Mouse (Mus musculus): ENCODE measurements around the gene Esrrg. TPM values are rescaled to one million over a fixed set of nuclear protein-coding genes. Genes with fewer than 3 reads are reported as not detected.

The Esrrg gene
- total and polyA plus RNA-seq, 2 experiments from 2014 or later: 28.0 to 41.6 TPM

- TF ChIP-seq CTCF (IDR thresholded peaks at IDR 0.05; ENCODE audit: low read depth): no peak
- WGBS: 87% methylated on average over 3 of the region's 3 CpGs
- Histone ChIP-seq H3K4me2 (ENCODE audit: low read depth, low read length) (no peak overlapping the region), H3K36me3 (ENCODE audit: insufficient read depth, low read length) (no peaks in the 10 kb centered on the region), H3K4me1 (ENCODE audit: insufficient read depth, low read length) (no peaks in the 10 kb centered on the region), H3K4me3 (ENCODE audit: low read length) (no peak overlapping the region), H3K27me3 (ENCODE audit: insufficient read depth, low read length) (no peaks in the 10 kb centered on the region), H3K27ac (no peak overlapping the region), H3K9ac (replicated peaks; ENCODE audit: low read length) (no peak overlapping the region), H3K9me3 (ENCODE audit: low read length) (no peaks in the 10 kb centered on the region)
- no peak for ATAC-seq
- no peak for DNase-seq (ENCODE audit: low spot score)
Measured at GRCm38 (mm10) chr1:187951506-187951905, 342.9 kb downstream of the Esrrg start.

GRCm38 (mm10) chr1:187956702-187957101, 348.1 kb downstream of the Esrrg start:
- H3K4me2 ChIP-seq (ENCODE audit: low read depth, low read length): no peak overlapping the region
- DNase-seq (ENCODE audit: low spot score) (no peak), ATAC-seq (no peak)
- no peaks in the 10 kb centered on the region for H3K27me3 ChIP-seq (ENCODE audit: insufficient read depth, low read length)
- H3K9me3 ChIP-seq (ENCODE audit: low read length): no peaks in the 10 kb centered on the region
- no peaks in the 10 kb centered on the region for H3K36me3 ChIP-seq (ENCODE audit: insufficient read depth, low read length)
- H3K4me3 ChIP-seq (ENCODE audit: low read length): no peak overlapping the region
- no peak overlapping the region for H3K9ac ChIP-seq (replicated peaks; ENCODE audit: low read length)
- 93% methylated on average over 2 of the region's 2 CpGs for WGBS
- no peak overlapping the region for H3K27ac ChIP-seq
- H3K4me1 ChIP-seq (ENCODE audit: insufficient read depth, low read length): no peaks in the 10 kb centered on the region
- no peak for TF ChIP-seq CTCF (IDR thresholded peaks at IDR 0.05; ENCODE audit: low read depth)

GRCm38 (mm10) chr1:187959192-187959591, 350.6 kb downstream of the Esrrg start:
- DNase-seq (ENCODE audit: low spot score): no peak
- no peaks in the 10 kb centered on the region for H3K9me3 ChIP-seq (ENCODE audit: low read length)
- no peak overlapping the region for H3K4me2 ChIP-seq (ENCODE audit: low read depth, low read length)
- ATAC-seq: no peak
- no peak overlapping the region for H3K4me3 ChIP-seq (ENCODE audit: low read length)
- 80% methylated on average over 9 of the region's 9 CpGs for WGBS
- H3K4me1 ChIP-seq (ENCODE audit: insufficient read depth, low read length): no peaks in the 10 kb centered on the region
- TF ChIP-seq CTCF (IDR thresholded peaks at IDR 0.05; ENCODE audit: low read depth): no peak
- H3K9ac ChIP-seq (replicated peaks; ENCODE audit: low read length): no peak overlapping the region
- no peak overlapping the region for H3K27ac ChIP-seq
- no peaks in the 10 kb centered on the region for H3K36me3 ChIP-seq (ENCODE audit: insufficient read depth, low read length)
- H3K27me3 ChIP-seq (ENCODE audit: insufficient read depth, low read length): no peaks in the 10 kb centered on the region

GRCm38 (mm10) chr1:187961452-187961851, 352.9 kb downstream of the Esrrg start:
- no peak overlapping the region for H3K27ac ChIP-seq
- H3K9me3 ChIP-seq (ENCODE audit: low read length): no peaks in the 10 kb centered on the region
- no peaks in the 10 kb centered on the region; the same call in 1 of the 2 replicates for H3K4me1 ChIP-seq (ENCODE audit: insufficient read depth, low read length)
- 90% methylated on average over 5 of the region's 5 CpGs for WGBS
- H3K27me3 ChIP-seq (ENCODE audit: insufficient read depth, low read length): no peaks in the 10 kb centered on the region
- no peak overlapping the region for H3K4me2 ChIP-seq (ENCODE audit: low read depth, low read length)
- H3K4me3 ChIP-seq (ENCODE audit: low read length): no peak overlapping the region
- H3K36me3 ChIP-seq (ENCODE audit: insufficient read depth, low read length): no peaks in the 10 kb centered on the region
- no peak for DNase-seq (ENCODE audit: low spot score)
- no peak overlapping the region for H3K9ac ChIP-seq (replicated peaks; ENCODE audit: low read length)
- TF ChIP-seq CTCF (IDR thresholded peaks at IDR 0.05; ENCODE audit: low read depth): no peak
- no peak for ATAC-seq

GRCm38 (mm10) chr1:187964829-187965760, 356.5 kb downstream of the Esrrg start:
- Histone ChIP-seq H3K4me2 (ENCODE audit: low read depth, low read length) (no peak overlapping the region), H3K4me1 (ENCODE audit: insufficient read depth, low read length) (no peaks in the 10 kb centered on the region; the same call in 1 of the 2 replicates), H3K27me3 (ENCODE audit: insufficient read depth, low read length) (no peaks in the 10 kb centered on the region), H3K9ac (replicated peaks; ENCODE audit: low read length) (no peak overlapping the region), H3K36me3 (ENCODE audit: insufficient read depth, low read length) (no peaks in the 10 kb centered on the region), H3K9me3 (ENCODE audit: low read length) (no peaks in the 10 kb centered on the region), H3K27ac (no peak overlapping the region), H3K4me3 (ENCODE audit: low read length) (no peak overlapping the region)
- WGBS: 52% methylated on average over 18 of the region's 18 CpGs
- no peak for ATAC-seq
- TF ChIP-seq CTCF (IDR thresholded peaks at IDR 0.05; ENCODE audit: low read depth): no peak
- no peak for DNase-seq (ENCODE audit: low spot score)

GRCm38 (mm10) chr1:187965921-187966320, 357.3 kb downstream of the Esrrg start:
- ATAC-seq (no peak), DNase-seq (ENCODE audit: low spot score) (no peak)
- Histone ChIP-seq H3K27ac (no peak overlapping the region), H3K9ac (replicated peaks; ENCODE audit: low read length) (no peak overlapping the region), H3K9me3 (ENCODE audit: low read length) (no peaks in the 10 kb centered on the region), H3K4me2 (ENCODE audit: low read depth, low read length) (no peak overlapping the region), H3K36me3 (ENCODE audit: insufficient read depth, low read length) (no peaks in the 10 kb centered on the region), H3K4me3 (ENCODE audit: low read length) (no peak overlapping the region), H3K4me1 (ENCODE audit: insufficient read depth, low read length) (no peaks in the 10 kb centered on the region; the same call in 1 of the 2 replicates), H3K27me3 (ENCODE audit: insufficient read depth, low read length) (no peaks in the 10 kb centered on the region)
- 33% methylated on average over 6 of the region's 6 CpGs for WGBS
- no peak for TF ChIP-seq CTCF (IDR thresholded peaks at IDR 0.05; ENCODE audit: low read depth)

GRCm38 (mm10) chr1:187968379-187968778, 359.8 kb downstream of the Esrrg start:
- no peak for TF ChIP-seq CTCF (IDR thresholded peaks at IDR 0.05; ENCODE audit: low read depth)

More at GRCm38 (mm10) chr1:187968379-187968778, 359.8 kb downstream of the Esrrg start:
- no peak overlapping the region for H3K9ac ChIP-seq (replicated peaks; ENCODE audit: low read length)
- ATAC-seq: no peak
- no peak overlapping the region for H3K27ac ChIP-seq
- H3K4me1 ChIP-seq (ENCODE audit: insufficient read depth, low read length): no peaks in the 10 kb centered on the region; the same call in 1 of the 2 replicates
- no peaks in the 10 kb centered on the region for H3K9me3 ChIP-seq (ENCODE audit: low read length)
- no peaks in the 10 kb centered on the region for H3K36me3 ChIP-seq (ENCODE audit: insufficient read depth, low read length)
- WGBS: 94% methylated on average over 4 of the region's 4 CpGs
- H3K4me2 ChIP-seq (ENCODE audit: low read depth, low read length): no peak overlapping the region
- H3K4me3 ChIP-seq (ENCODE audit: low read length): no peak overlapping the region
- DNase-seq (ENCODE audit: low spot score): no peak
- no peaks in the 10 kb centered on the region for H3K27me3 ChIP-seq (ENCODE audit: insufficient read depth, low read length)
